9 mouse cellular contexts compared by ENCODE assay signal in the genomic region with DNA sequence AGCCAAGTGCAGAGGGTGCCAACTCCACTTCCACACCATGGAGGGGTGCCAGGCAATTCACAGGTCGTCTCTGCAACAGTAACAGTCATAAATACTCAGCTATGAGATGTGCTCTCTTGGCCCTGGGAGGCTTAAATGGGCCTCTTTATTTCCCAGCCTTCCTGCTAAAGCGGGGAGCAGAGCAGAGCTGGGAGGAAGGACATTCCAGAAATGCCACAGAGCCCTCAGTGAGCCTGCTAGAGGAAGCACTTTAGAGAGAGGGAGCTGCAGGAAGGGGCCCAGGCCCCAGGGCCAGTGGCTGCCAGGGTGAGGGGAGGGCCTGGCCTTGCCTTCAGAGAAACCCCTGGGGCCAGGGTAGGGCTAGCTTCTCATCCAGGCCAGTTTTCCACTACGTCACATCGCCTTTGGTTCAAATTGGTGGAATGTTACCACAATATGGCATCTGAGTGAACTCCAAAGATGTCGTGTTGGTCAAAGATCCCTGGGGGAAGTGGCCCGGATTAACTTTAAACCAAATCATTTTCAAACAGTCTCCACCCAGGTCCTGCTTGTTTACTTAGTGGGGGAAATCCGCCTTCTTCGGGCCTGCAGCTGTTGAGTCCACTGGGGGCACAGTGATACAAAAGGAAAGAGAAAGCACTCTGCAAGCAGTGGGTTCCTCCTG. TPM values are rescaled to one million over a fixed set of nuclear protein-coding genes. Genes with fewer than 3 reads are reported as not detected.
DNase-seq lines count a peak whose midpoint lies in the region; ATAC-seq and TF ChIP-seq lines count a peak whose summit lies in the region.
"Had no signal": no experiment of that assay in that cellular context is flagged by ENCODE, and none has a peak within 500 bp of the region (broad histone marks: within the 10 kb centered on the region; RNA-seq: fewer than 3 reads in every experiment).

No protein-coding gene starts in this region.

- TF ChIP-seq CTCF in kidney, adult 2 months (conservative IDR thresholded peaks at IDR 0.05; ENCODE audit: insufficient read depth, insufficient read length, low read depth, low read length) = no peak

- peak overlapping the region; percentile 22; the same call in 1 of the 2 replicates for H3K27ac ChIP-seq in forebrain, embryonic 15.5 days (replicated peaks)
- no peak overlapping the region for H3K27ac ChIP-seq in forebrain, embryonic 12.5 days
- H3K27ac ChIP-seq in kidney, adult 2 months (ENCODE audit: insufficient read depth, low read depth, low read length) = peak overlapping the region; percentile 74
- H3K27ac ChIP-seq in lung, embryonic 16.5 days (ENCODE audit: low read length) = peak overlapping the region; percentile 95
- H3K27ac ChIP-seq: macrophage had no signal

- no peaks in the 10 kb centered on the region for H3K36me3 ChIP-seq in forebrain, embryonic 15.5 days
- H3K36me3 ChIP-seq in forebrain, embryonic 12.5 days (replicated peaks) = no peaks in the 10 kb centered on the region
- H3K36me3 ChIP-seq in kidney, adult 2 months (ENCODE audit: control insufficient read depth, insufficient read depth, low read length) = no peaks in the 10 kb centered on the region
- no peaks in the 10 kb centered on the region for H3K36me3 ChIP-seq in lung, embryonic 16.5 days (ENCODE audit: control insufficient read depth, insufficient read depth, low read length)
- no peaks in the 10 kb centered on the region for H3K36me3 ChIP-seq in splenic B cell, adult 2 months (ENCODE audit: control insufficient read depth, insufficient read depth, low read length, poor library complexity, severe bottlenecking)

- ATAC-seq in forebrain, embryonic 15.5 days (replicated peaks) = 0 out of 2 replicates have a peak, but pooled peaks have one; percentile 39
- ATAC-seq in forebrain, embryonic 12.5 days (ENCODE audit: low FRiP score) = no peak
- ATAC-seq in lung, embryonic 16.5 days (ENCODE audit: low read depth) = peak; percentile 83

- H3K4me3 ChIP-seq in forebrain, embryonic 15.5 days = no peak overlapping the region
- no peak overlapping the region for H3K4me3 ChIP-seq in forebrain, embryonic 12.5 days (replicated peaks)
- H3K4me3 ChIP-seq in kidney, adult 2 months (ENCODE audit: insufficient read depth, low read depth, low read length) = no peak overlapping the region
- H3K4me3 ChIP-seq in lung, embryonic 16.5 days (ENCODE audit: low read length) = no peak overlapping the region

- TF ChIP-seq POLR2A in kidney, adult 2 months (IDR thresholded peaks at IDR 0.05; ENCODE audit: low read depth, low read length) = no peak

- no peaks in the 10 kb centered on the region for H3K27me3 ChIP-seq in forebrain, embryonic 15.5 days
- no peaks in the 10 kb centered on the region for H3K27me3 ChIP-seq in forebrain, embryonic 12.5 days
- no peaks in the 10 kb centered on the region for H3K27me3 ChIP-seq in kidney, adult 2 months (replicated peaks; ENCODE audit: control insufficient read depth, insufficient read depth, low read length)
- no peaks in the 10 kb centered on the region for H3K27me3 ChIP-seq in lung, embryonic 16.5 days (ENCODE audit: control insufficient read depth, insufficient read depth, low read depth, low read length)
- no peaks in the 10 kb centered on the region for H3K27me3 ChIP-seq in splenic B cell, adult 2 months (ENCODE audit: control insufficient read depth, insufficient read depth, low read length, poor library complexity, severe bottlenecking)

- peaks cover 12% of the 10 kb centered on the region; the same call in 1 of the 2 replicates for H3K4me1 ChIP-seq in forebrain, embryonic 15.5 days
- peaks cover 10% of the 10 kb centered on the region; the same call in 1 of the 2 replicates for H3K4me1 ChIP-seq in forebrain, embryonic 12.5 days
- H3K4me1 ChIP-seq in kidney, adult 2 months (ENCODE audit: control insufficient read depth, insufficient read depth, low read length) = peaks cover 23% of the 10 kb centered on the region
- H3K4me1 ChIP-seq in lung, embryonic 16.5 days (replicated peaks; ENCODE audit: control insufficient read depth, insufficient read depth, low read length) = peaks cover 67% of the 10 kb centered on the region

- no peaks in the 10 kb centered on the region for H3K9me3 ChIP-seq in forebrain, embryonic 15.5 days
- no peaks in the 10 kb centered on the region for H3K9me3 ChIP-seq in forebrain, embryonic 12.5 days
- H3K9me3 ChIP-seq in lung, embryonic 16.5 days (ENCODE audit: control insufficient read depth, low read length) = no peaks in the 10 kb centered on the region

- WGBS in forebrain, embryonic 15.5 days = 63% methylated on average over 8 of the region's 8 CpGs
- 49% methylated on average over 8 of the region's 8 CpGs for WGBS in forebrain, embryonic 12.5 days
- 22% methylated on average over 8 of the region's 8 CpGs for WGBS in kidney, adult 2 months
- WGBS in lung, embryonic 16.5 days = 18% methylated on average over 8 of the region's 8 CpGs

- no peak overlapping the region for H3K9ac ChIP-seq in forebrain, embryonic 15.5 days (replicated peaks)
- H3K9ac ChIP-seq in forebrain, embryonic 12.5 days = no peak overlapping the region
- peak overlapping the region; percentile 12 for H3K9ac ChIP-seq in lung, embryonic 16.5 days (ENCODE audit: low read length)

- peak; percentile 75 to 83 for DNase-seq in cerebellum, postnatal 25 days
- DNase-seq in heart, adult 9 months (ENCODE audit: low spot score in 2 of 2) = peak; percentile 75 to 82
- DNase-seq in kidney, adult 2 months = peak; percentile 79
- peak; percentile 46 for DNase-seq in splenic B cell, adult 2 months (ENCODE audit: low read depth, low spot score)
- no peak for DNase-seq in thymus, postnatal 25 days

- no peak overlapping the region for H3K4me2 ChIP-seq in forebrain, embryonic 15.5 days (replicated peaks)
- no peak overlapping the region for H3K4me2 ChIP-seq in forebrain, embryonic 12.5 days
- peak overlapping the region; percentile 26; the same call in 1 of the 2 replicates for H3K4me2 ChIP-seq in lung, embryonic 16.5 days (ENCODE audit: low read depth, low read length)

RNA-seq across cellular contexts. Expression of a gene that starts 24.2 kb away (rescaled TPM):
- polyA plus RNA-seq in forebrain, embryonic 15.5 days (2015; fragmentation: Nextera tagmentation; extraction: Ambion mirVana) = 15.1 and 16.9 TPM in 2 replicates
- 21.0 and 22.9 TPM in 2 replicates for polyA plus RNA-seq in forebrain, embryonic 12.5 days (2016; fragmentation: Nextera tagmentation; extraction: Ambion mirVana)
- 4.4 and 5.9 TPM in 2 replicates for polyA plus RNA-seq in kidney, adult 2 months (2012; rRNA removed)
- 15.3 and 15.7 TPM in 2 replicates for polyA plus RNA-seq in lung, embryonic 16.5 days (2015; fragmentation: Nextera tagmentation; extraction: Ambion mirVana)

RNA-seq across cellular contexts. Expression of a gene that starts 59.8 kb away (rescaled TPM):
- polyA plus RNA-seq in forebrain, embryonic 15.5 days (2015; fragmentation: Nextera tagmentation; extraction: Ambion mirVana) = 31.1 and 33.2 TPM in 2 replicates
- polyA plus RNA-seq in forebrain, embryonic 12.5 days (2016; fragmentation: Nextera tagmentation; extraction: Ambion mirVana) = 75.0 and 77.4 TPM in 2 replicates
- 14.7 and 15.5 TPM in 2 replicates for polyA plus RNA-seq in kidney, adult 2 months (2012; rRNA removed)
- 29.6 and 33.4 TPM in 2 replicates for polyA plus RNA-seq in lung, embryonic 16.5 days (2015; fragmentation: Nextera tagmentation; extraction: Ambion mirVana)
